Mouse (Mus musculus) ES-Bruce4 (cell line): ENCODE measurements at regions not wholly inside any gene's neighbourhood (a gene's known extent, or its start where the extent isn't known, plus 50 kb on each side); places are given as distances from the start of the nearest gene placed in this dataset.

Experiments used
- EP300 ChIP-seq: IDR thresholded peaks from 2 replicates; pipeline ENCODE4 v1.6.1; 2011; ENCODE audit warnings: low read depth, low read length; ENCODE audit not compliant: insufficient read depth
- POLR2A ChIP-seq: IDR thresholded peaks from one replicate; pipeline ENCODE4 v1.8.1; 2011; ENCODE audit warnings: low read length; ENCODE audit not compliant: insufficient read depth

GRCm38 (mm10) chr8:53939519-53939918 is 137.9 kb upstream of the Vegfc start:
- TF ChIP-seq POLR2A: no peak
- TF ChIP-seq EP300: no peak
